Mouse (Mus musculus): ENCODE data around the gene Npvf.

- TF ChIP-seq CTCF (IDR thresholded peaks at IDR 0.05; ENCODE audit: low read depth, low read length) = no peak
- TF ChIP-seq POLR2A (IDR thresholded peaks at IDR 0.05; ENCODE audit: borderline replicate concordance, low read depth, low read length) = no peak
Observed at GRCm38 (mm10) chr6:50655925-50656324, 1.7 kb upstream of the Npvf start.
